Mouse (Mus musculus): ENCODE measurements at regions not wholly inside any gene's neighbourhood (a gene's known extent, or its start where the extent isn't known, plus 50 kb on each side); places are given as distances from the start of the nearest gene placed in this dataset.
A peak's percentile ranks its signal among the peaks of the same experiment; 100 is the strongest.

- no peak for DNase-seq (ENCODE audit: low spot score in 2 of 2)
- intact Hi-C loops (cut with DNase I), result no loop called here
These were observed 320.3 kb downstream of the Insig2 start for GRCm38 (mm10) chr1:121012126-121012525.

- peak in 1 of 2 experiments; percentile 10 for DNase-seq (ENCODE audit: low spot score in 2 of 2)
- intact Hi-C loops (cut with DNase I), result no loop called here
These were observed 318.4 kb downstream of the Insig2 start for GRCm38 (mm10) chr1:121013839-121014503.

GRCm38 (mm10) chr1:121029375-121029774, 303.0 kb downstream of the Insig2 start:
- no peak for DNase-seq (ENCODE audit: low spot score in 2 of 2)
- intact Hi-C loops (cut with DNase I), result no loop called here

DNA sequence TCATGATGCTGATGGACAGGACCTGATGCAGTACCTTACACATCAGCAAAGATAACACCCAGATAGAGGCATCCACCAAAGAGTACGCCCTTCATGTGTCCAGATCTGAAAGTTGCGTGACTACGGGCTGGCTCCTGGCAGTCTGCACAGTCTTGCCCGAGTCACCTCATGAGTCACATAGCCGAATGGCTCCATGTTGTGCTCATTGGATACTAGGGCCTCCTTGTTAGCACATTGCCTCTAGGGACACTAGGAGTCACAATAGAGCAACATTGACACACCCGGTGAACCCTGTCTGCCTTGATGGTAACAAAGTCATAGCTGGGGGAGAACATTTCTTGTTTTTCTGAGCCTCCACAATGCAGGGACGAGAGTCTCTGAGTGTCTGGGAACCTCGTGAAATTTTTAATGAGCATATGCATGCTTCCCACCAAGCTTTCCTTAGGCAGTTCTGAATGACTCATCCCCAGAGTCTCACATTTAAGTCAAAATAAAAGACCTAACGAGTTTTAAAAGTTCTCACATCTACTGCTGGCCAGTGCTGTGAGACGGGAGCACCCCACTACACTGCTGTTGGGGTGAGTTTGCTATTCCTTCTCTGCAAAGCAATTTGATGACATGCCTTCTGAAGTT, 297.5 kb downstream of the Insig2 start:
- DNase-seq (ENCODE audit: low spot score in 2 of 2), result no peak
- intact Hi-C loops (cut with DNase I), result no loop called here

DNA sequence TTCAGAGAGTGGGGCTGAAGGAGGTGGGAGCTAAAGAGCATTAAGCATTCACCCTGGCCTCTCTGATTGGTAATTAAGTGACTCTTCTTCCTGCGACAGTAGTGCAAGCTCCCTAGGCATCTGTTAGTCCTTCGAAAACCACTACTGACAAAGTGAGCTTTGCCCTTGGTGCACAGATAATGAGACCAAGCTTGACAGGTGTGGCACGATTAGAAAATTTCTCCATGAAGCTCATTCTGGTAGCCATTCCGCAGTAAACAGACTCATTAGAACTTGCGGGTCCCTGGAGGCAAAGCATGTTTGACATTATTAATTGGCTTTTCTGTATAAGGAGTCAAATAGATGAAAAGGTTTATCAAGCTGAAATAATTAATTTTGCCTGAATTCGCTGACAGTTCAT, 285.8 kb downstream of the Insig2 start:
- no peak for DNase-seq (ENCODE audit: low spot score in 2 of 2)
- intact Hi-C loops (cut with DNase I), result no loop called here

- peak; percentile 43 to 68 for DNase-seq (ENCODE audit: low spot score in 2 of 2)
- intact Hi-C loops (cut with DNase I), result no loop called here
These were observed 285.0 kb downstream of the Insig2 start for GRCm38 (mm10) chr1:121047406-121047805.

DNA sequence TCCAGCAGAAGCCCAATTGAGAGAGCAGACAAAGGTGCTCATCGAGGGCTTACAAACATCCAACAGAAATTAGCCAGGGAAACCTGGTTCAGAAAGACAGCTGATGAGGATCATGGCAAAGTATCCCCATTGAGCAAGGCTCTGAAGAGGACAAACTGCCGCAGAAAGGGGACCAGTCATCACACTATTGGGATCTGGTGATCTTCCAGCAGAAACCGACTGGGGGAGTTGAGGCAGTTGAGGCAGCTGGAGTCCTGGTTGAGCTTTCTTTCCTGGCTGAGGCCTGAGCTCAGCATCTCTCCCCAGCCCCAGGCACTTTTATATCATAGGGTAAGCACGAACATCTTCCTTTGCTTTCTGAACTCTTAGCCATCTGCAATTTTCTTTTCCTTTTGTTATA, 282.7 kb downstream of the Insig2 start:
- intact Hi-C loops (cut with DNase I), result loop anchor here (5.0 kb wide), 1 partner anchor 452 kb away; no protein-coding TSS in a partner anchor
- no peak for DNase-seq (ENCODE audit: low spot score in 2 of 2)

GRCm38 (mm10) chr1:121050695-121051495, 281.5 kb downstream of the Insig2 start:
- no peak for DNase-seq (ENCODE audit: low spot score in 2 of 2)
- intact Hi-C loops (cut with DNase I), result loop anchor here (5.0 kb wide), 1 partner anchor 454 kb away; no protein-coding TSS in a partner anchor

- no peak for DNase-seq (ENCODE audit: low spot score in 2 of 2)
- intact Hi-C loops (cut with DNase I), result loop anchor here (5.0 kb wide), 1 partner anchor 454 kb away; no protein-coding TSS in a partner anchor
These were observed 280.8 kb downstream of the Insig2 start for GRCm38 (mm10) chr1:121051496-121052119.

DNA sequence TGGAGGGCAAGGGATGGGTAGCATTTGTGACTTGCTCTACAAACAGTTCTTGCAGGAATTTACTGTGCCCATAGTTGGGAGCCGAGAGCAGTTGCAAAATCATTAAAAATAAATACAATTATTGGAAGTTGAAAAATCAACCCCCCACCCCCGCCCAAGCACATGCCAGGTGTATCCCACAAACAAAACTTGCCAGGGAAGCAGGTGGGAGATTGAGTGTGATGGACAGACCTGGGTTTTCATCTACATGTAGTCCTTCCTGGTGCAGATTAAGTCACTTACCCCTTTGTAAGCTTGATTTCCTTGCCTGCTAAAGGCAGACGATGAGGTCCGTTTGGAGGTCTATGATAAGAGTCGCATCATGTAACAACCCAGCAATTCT, 280.3 kb downstream of the Insig2 start:
- intact Hi-C loops (cut with DNase I), result loop anchor here (5.0 kb wide), 1 partner anchor 455 kb away; no protein-coding TSS in a partner anchor
- DNase-seq (ENCODE audit: low spot score in 2 of 2), result no peak

DNA sequence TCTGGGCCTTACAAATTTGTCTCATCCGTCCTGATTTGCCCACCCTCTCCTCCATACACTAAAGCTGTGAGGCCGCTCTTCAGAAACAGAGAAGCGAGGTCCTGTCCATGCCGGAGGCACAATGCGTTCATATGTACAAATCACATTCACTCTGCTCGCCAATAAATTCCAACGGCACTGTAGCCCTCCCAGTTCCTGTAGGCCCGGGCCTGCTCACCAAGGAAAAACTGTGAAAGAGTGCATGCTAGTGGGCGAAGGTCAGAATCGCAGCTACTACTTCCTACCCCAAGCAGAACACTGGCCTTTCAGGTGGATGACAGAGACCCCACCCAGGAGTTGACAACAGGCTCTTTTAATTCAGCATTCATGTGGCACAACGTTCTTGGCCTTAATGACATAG, 278.7 kb downstream of the Insig2 start:
- DNase-seq (ENCODE audit: low spot score in 2 of 2), result no peak
- intact Hi-C loops (cut with DNase I), result loop anchor here (5.0 kb wide), 1 partner anchor 456 kb away; no protein-coding TSS in a partner anchor

DNA sequence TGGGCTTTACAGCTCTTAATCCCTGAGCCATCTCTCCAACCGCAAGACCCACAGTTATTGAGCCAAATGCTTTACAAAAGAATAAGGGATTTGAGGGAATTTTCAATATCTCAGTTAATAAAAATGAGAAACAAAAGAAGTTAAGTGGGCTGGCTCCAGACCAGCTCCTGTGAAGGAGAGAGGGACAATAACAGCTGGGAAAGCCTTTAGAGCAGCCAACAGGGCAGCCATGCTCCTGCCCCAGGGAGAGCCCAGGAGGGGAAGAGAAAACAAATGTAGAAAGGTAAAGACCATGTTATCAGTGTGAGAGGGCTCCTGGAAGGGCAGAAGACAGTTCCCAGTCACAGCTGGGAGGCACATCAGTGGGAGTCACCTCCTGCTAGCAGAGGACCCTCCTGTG, 257.8 kb downstream of the Insig2 start:
- intact Hi-C loops (cut with DNase I), result no loop called here
- no peak for DNase-seq (ENCODE audit: low spot score in 2 of 2)

DNA sequence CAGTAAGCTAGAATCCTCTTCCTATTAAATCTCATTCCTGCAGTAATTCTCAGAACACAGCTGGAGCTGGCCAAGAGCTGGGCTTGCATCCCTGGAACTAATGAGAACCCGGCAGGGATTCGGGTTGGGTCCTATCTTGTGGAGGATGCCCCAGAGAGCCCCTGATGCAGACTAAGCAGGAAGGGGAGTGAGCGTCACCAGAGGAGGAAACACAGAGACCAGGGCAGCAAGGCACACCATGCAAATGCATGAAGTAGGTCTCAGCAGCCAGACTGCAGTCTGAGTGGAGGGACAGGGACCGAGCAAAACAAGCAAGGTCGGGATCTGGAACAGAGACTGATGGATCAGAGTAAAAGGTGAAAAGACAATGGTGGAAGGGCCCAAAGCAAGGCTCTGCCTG, 249.6 kb downstream of the Insig2 start:
- no peak for DNase-seq (ENCODE audit: low spot score in 2 of 2)
- intact Hi-C loops (cut with DNase I), result no loop called here

DNA sequence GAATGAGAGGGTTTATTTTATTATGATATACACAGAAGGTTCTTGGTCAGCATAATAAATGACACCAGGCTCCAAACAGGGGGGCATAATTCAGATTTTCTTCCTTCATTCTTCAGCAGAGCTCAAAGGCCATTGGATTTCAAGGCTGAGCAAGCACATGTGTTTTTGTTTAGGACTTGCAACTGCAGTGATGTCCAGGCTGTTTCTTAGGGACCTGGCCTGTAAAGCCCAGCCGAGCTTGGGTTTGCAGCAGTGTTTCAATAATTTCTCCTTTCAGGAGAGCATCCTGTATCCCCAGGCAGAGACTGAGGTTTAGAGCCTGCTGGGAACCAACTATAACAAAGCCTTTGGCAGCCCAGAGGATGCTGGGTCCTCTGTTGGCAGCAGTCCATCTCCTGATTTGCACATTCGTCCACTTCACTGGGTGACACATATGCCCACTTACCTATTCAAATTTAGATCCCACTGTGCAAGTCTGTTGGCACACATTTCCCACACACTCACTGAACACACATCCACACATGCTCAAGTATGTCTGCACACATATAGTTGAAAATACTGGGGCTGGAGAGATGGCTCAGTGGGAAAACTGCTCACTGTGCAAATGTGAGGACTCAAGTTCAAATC, 247.2 kb downstream of the Insig2 start:
- intact Hi-C loops (cut with DNase I), result no loop called here
- peak; percentile 46 to 74 for DNase-seq (ENCODE audit: low spot score in 2 of 2)

GRCm38 (mm10) chr1:121087124-121087887, 245.1 kb downstream of the Insig2 start:
- intact Hi-C loops (cut with DNase I), result no loop called here
- DNase-seq (ENCODE audit: low spot score in 2 of 2), result peak; percentile 30 to 33

DNA sequence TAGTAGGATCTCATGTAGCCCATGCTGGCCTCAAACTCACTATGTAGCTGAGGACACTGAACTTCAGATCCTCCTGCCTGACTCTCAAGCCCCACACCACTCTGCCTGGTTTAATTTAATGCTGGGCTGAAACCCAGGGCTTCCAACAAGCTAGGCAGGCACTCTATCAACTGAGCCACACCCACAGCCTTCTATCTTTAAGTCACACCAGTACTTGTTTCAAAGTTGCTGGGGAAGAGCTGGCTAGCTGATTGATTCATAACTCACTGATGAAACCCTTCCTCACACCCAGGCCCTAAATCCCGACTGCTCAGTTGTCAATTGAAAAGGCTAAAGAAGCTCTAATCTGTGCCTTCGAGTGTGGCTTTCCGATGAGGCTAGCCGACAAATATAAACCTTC, 241.8 kb downstream of the Insig2 start:
- intact Hi-C loops (cut with DNase I), result no loop called here
- DNase-seq (ENCODE audit: low spot score in 2 of 2), result no peak

DNA sequence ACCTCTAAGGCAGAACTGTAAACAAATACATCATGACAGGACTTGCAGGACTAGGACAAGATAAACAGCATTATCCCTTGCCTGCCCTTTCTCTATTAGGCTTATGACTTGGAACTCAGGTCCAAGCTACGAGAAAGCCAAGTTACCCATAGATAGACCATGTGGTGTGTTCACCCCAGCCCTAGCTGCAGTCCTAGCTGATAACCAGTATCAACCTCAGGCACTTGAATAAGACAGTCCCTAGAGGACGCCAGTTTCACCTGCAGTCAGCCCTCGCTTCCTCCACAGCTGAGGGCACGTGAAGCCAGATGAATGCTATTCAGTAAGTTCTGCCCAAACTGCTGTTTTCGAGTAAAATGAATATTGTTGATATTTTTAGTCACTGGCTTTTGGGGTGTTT, 239.5 kb downstream of the Insig2 start:
- no peak for DNase-seq (ENCODE audit: low spot score in 2 of 2)
- intact Hi-C loops (cut with DNase I), result no loop called here
